21 mouse cellular contexts compared by ENCODE assay signal in the genomic region with DNA sequence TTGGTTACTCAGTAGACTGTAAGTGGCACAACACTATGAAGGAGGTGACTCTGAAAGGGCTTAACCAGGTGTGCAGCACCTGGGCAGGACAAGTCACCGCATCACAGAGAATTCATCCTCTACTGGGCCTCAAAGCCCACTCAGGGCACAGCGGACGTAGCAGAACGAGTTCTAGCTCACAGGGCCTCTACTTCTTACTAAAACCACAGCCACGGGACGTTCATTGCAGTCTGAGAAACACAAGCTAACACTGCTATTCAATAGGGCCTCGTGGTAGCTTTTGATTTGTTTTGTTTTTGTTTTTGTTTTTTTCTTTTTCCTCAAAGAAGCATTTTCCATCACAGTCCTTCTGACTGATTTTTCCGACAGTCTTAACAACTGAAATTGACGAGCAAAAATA.
DNase-seq lines count a peak whose midpoint lies in the region; ATAC-seq and TF ChIP-seq lines count a peak whose summit lies in the region.
"Had no signal": no experiment of that assay in that cellular context is flagged by ENCODE, and none has a peak within 500 bp of the region (broad histone marks: within the 10 kb centered on the region; RNA-seq: fewer than 3 reads in every experiment).

No protein-coding gene starts in this region.

- ATAC-seq in activated CD4-positive, CD25-positive, alpha-beta regulatory T cell, adult 4 months = peak; percentile 43
- ATAC-seq: forebrain, embryonic 14.5 days; hindbrain, embryonic 16.5 days had no signal

- 33% methylated on average over 9 of the region's 9 CpGs for WGBS in thymus, adult 2 months
- 90% methylated on average over 9 of the region's 9 CpGs for WGBS in embryonic facial prominence, embryonic 10.5 days

- no peaks in the 10 kb centered on the region for H3K9me3 ChIP-seq in embryonic facial prominence, embryonic 10.5 days
- H3K9me3 ChIP-seq: embryonic facial prominence, embryonic 15.5 days; forebrain, embryonic 10.5 days; heart, embryonic 10.5 days; hindbrain, embryonic 12.5 days had no signal

- peak overlapping the region; percentile 73 for H3K27ac ChIP-seq in thymus, adult 2 months (ENCODE audit: control insufficient read depth, insufficient read depth, low read length)
- no peak overlapping the region for H3K27ac ChIP-seq in embryonic facial prominence, embryonic 10.5 days (replicated peaks)
- H3K27ac ChIP-seq: embryonic facial prominence, embryonic 15.5 days; forebrain, embryonic 10.5 days; heart, embryonic 10.5 days; hindbrain, embryonic 12.5 days had no signal

- DNase-seq in thymus, adult 2 months = no peak
- no peak for DNase-seq in thymus, adult 18-20 months
- peak; percentile 74 for DNase-seq in CD4-positive, CD25-positive, alpha-beta regulatory T cell, adult 2 months (ENCODE audit: low read depth, low spot score)
- no peak for DNase-seq in right cerebral cortex, adult 2 months (ENCODE audit: low spot score in 2 of 2)
- no peak for DNase-seq in embryo, embryonic 10.5 days (ENCODE audit: low spot score)
- DNase-seq in embryonic facial prominence, embryonic 10.5 days (ENCODE audit: low spot score) = no peak
- DNase-seq: adrenal gland, postnatal 25 days; cerebellum, adult 18-20 months; cerebellum, adult 9-11 months; cerebellum, postnatal 36 days; gastrocnemius, postnatal 10 days; heart, adult 18-20 months; heart, postnatal 4 days had no signal

- no peak for TF ChIP-seq POLR2A in thymus, adult 2 months (IDR thresholded peaks at IDR 0.05; ENCODE audit: control insufficient read depth, extremely low read depth, insufficient read depth, low read length, poor library complexity)

- no peak overlapping the region for H3K4me3 ChIP-seq in thymus, adult 2 months (ENCODE audit: control insufficient read depth, insufficient read depth, low read length)
- H3K4me3 ChIP-seq in embryonic facial prominence, embryonic 10.5 days = no peak overlapping the region
- H3K4me3 ChIP-seq: embryonic facial prominence, embryonic 15.5 days; erythroblast, embryonic 14.5 days; forebrain, embryonic 10.5 days; heart, embryonic 10.5 days; hindbrain, embryonic 12.5 days had no signal

- no peak for TF ChIP-seq CTCF in thymus, adult 2 months (IDR thresholded peaks at IDR 0.05; ENCODE audit: borderline replicate concordance, control insufficient read depth, extremely low read depth, insufficient read depth, low read length, poor library complexity)

- no peaks in the 10 kb centered on the region for H3K27me3 ChIP-seq in thymus, adult 2 months (ENCODE audit: control insufficient read depth, insufficient read depth, low read length)
- H3K27me3 ChIP-seq in embryonic facial prominence, embryonic 10.5 days (replicated peaks; ENCODE audit: low read depth, poor library complexity, severe bottlenecking) = no peaks in the 10 kb centered on the region
- H3K27me3 ChIP-seq: embryonic facial prominence, embryonic 15.5 days; hindbrain, embryonic 12.5 days had no signal

- H3K4me1 ChIP-seq in thymus, adult 2 months (replicated peaks; ENCODE audit: control insufficient read depth, insufficient read depth, low read length) = peaks cover 50% of the 10 kb centered on the region
- peaks cover 4% of the 10 kb centered on the region for H3K4me1 ChIP-seq in embryonic facial prominence, embryonic 10.5 days
- H3K4me1 ChIP-seq: embryonic facial prominence, embryonic 15.5 days had no signal

- H3K36me3 ChIP-seq in thymus, adult 2 months (ENCODE audit: control insufficient read depth, insufficient read depth, low read length) = no peaks in the 10 kb centered on the region
- H3K36me3 ChIP-seq in embryonic facial prominence, embryonic 10.5 days (replicated peaks) = peaks cover 21% of the 10 kb centered on the region
- H3K36me3 ChIP-seq: embryonic facial prominence, embryonic 15.5 days; hindbrain, embryonic 12.5 days had no signal
